Mouse (Mus musculus) kidney, embryonic 15.5 days (tissue): Measurements from ENCODE around the gene Arhgap24. TPM values are rescaled to one million over a fixed set of nuclear protein-coding genes. Genes with fewer than 3 reads are reported as not detected.

ENCODE experiments used
- ATAC-seq: fragments of 200-750 bp; cut with Nextera tagmentation; replicated peaks from 2 replicates; pipeline ENCODE4 v1.8.0; 2017; ENCODE audit warnings: moderate TSS enrichment; ENCODE audit not compliant: low FRiP score
- H3K27ac ChIP-seq: fragments of 300-500 bp; sonication (generic); 2 replicates; pipeline ENCODE4 v1.5.1; 2015; ENCODE audit warnings: mild to moderate bottlenecking, inconsistent platforms
- H3K27me3 ChIP-seq: fragments of 300-500 bp; sonication (generic); 2 replicates; pipeline ENCODE4 v1.6.1; 2015; ENCODE audit warnings: inconsistent platforms
- H3K36me3 ChIP-seq: fragments of 300-500 bp; sonication (generic); 2 replicates; pipeline ENCODE4 v1.6.1; 2015; ENCODE audit warnings: inconsistent platforms
- H3K4me1 ChIP-seq: fragments of 300-500 bp; sonication (generic); 2 replicates; pipeline ENCODE4 v1.6.1; 2015; ENCODE audit warnings: inconsistent platforms
- H3K4me2 ChIP-seq: fragments of 300-500 bp; sonication (generic); 2 replicates; pipeline ENCODE4 v1.6.1; 2015; ENCODE audit warnings: moderate library complexity, mild to moderate bottlenecking, inconsistent platforms
- H3K4me3 ChIP-seq: fragments of 300-500 bp; sonication (generic); replicated peaks from 2 replicates; pipeline ENCODE4 v1.5.1; 2015; ENCODE audit warnings: mild to moderate bottlenecking, inconsistent platforms
- H3K9ac ChIP-seq: fragments of 300-500 bp; sonication (generic); 2 replicates; pipeline ENCODE4 v1.6.1; 2015; ENCODE audit warnings: mild to moderate bottlenecking, inconsistent platforms
- H3K9me3 ChIP-seq: fragments of 300-500 bp; sonication (generic); replicated peaks from 2 replicates; pipeline ENCODE4 v1.6.1; 2016; ENCODE audit warnings: inconsistent platforms
- WGBS: fragments of 180-500 bp; shearing (Covaris S2); methylation state at CpG from one replicate; pipeline ENCODE4 v1.1.7; 2015; ENCODE audit warnings: mixed read lengths; 5-methylcytosine and 5-hydroxymethylcytosine counted together
- polyA plus RNA-seq: library from polyadenylated mRNA; unstranded; fragments of >200 nt; fragmentation: Nextera tagmentation; extraction: Ambion mirVana; gene quantifications from 2 replicates; pipeline ENCODE4 v1.2.1, GENCODE M21; 2015

The Arhgap24 gene
- polyA plus RNA-seq, 1 experiment from 2014 or later = 71.3 TPM

DNA sequence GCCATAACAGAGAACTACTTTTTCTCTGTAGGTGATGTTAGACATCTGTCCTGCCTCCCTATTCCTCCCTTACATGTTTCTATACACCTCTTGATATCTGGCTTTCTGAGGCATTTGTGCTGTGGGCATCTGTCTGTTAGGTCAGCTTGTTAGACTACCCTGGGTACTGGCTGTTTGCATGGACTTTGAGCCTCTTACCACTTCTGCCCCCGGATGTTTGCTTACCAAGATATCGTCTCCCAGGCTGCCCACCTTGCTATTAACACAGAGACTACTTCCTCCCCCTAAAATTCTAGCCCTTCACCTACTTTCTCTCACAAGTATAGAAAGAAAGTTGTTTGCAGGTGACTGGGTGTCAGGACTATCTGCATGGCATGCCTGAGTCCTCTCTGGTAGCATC, 15.8 kb upstream of the Arhgap24 start:
- ATAC-seq = no peak
- H3K4me3 ChIP-seq = no peak overlapping the region
- no peak overlapping the region for H3K27ac ChIP-seq

DNA sequence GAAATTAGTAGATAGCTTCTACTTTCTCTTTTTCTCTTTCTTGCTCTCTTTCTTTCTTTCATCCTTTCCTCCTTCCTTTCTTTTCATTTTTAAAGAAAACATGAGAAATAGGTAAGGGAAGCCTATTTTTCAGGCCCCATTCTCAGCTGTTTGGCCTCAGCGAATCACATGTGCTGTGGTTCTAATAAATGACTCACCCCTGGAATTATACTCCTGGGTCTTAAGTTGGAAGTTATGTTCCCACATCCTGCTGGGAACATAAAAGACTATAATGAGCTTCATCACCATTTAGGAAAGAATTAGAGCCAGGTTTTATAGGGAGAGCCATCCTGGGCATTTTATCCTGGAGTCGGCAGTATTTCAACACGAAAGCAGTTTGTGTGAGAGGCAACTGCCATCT, 12.9 kb upstream of the Arhgap24 start:
- Histone ChIP-seq H3K9me3 (no peaks in the 10 kb centered on the region), H3K4me2 (no peak overlapping the region)

More for the DNA sequence above, 15.8 kb upstream of the Arhgap24 start:
- Histone ChIP-seq H3K36me3 (no peaks in the 10 kb centered on the region), H3K9me3 (no peaks in the 10 kb centered on the region), H3K4me1 (no peaks in the 10 kb centered on the region), H3K4me2 (no peak overlapping the region), H3K27me3 (no peaks in the 10 kb centered on the region), H3K9ac (no peak overlapping the region)
- WGBS = 84% methylated on average over 2 of the region's 2 CpGs

DNA sequence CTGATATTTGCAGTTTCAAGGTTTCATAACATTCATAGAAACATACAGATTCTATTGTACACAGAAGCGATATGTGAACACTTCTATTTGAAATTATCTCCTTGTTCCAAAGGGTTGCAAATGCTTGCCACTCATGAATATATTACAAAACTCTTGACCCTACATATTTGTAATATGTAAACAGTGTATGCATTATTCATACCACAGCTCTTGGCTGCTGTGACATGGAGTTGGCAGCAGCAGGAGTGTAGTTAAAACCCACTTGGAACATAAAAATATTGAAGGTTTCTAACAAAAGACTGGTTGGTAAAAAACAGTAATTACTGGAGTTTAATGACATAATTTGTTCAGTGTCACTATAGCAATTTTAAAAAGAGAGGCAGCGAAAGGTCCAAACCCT, 10.9 kb upstream of the Arhgap24 start:
- ATAC-seq = no peak
- H3K4me2 ChIP-seq = no peak overlapping the region
- no peaks in the 10 kb centered on the region for H3K36me3 ChIP-seq
- 93% methylated on average over 2 of the region's 2 CpGs for WGBS
- no peak overlapping the region for H3K4me3 ChIP-seq
- H3K27ac ChIP-seq = no peak overlapping the region
- H3K9me3 ChIP-seq = no peaks in the 10 kb centered on the region
- H3K27me3 ChIP-seq = no peaks in the 10 kb centered on the region
- no peak overlapping the region for H3K9ac ChIP-seq
- H3K4me1 ChIP-seq = no peaks in the 10 kb centered on the region

More for the DNA sequence above, 12.9 kb upstream of the Arhgap24 start:
- H3K27me3 ChIP-seq = no peaks in the 10 kb centered on the region
- H3K36me3 ChIP-seq = no peaks in the 10 kb centered on the region
- no peak overlapping the region for H3K4me3 ChIP-seq
- H3K9ac ChIP-seq = no peak overlapping the region
- WGBS = 81% methylated on average over 3 of the region's 3 CpGs
- H3K4me1 ChIP-seq = no peaks in the 10 kb centered on the region
- no peak overlapping the region for H3K27ac ChIP-seq
- ATAC-seq = no peak

DNA sequence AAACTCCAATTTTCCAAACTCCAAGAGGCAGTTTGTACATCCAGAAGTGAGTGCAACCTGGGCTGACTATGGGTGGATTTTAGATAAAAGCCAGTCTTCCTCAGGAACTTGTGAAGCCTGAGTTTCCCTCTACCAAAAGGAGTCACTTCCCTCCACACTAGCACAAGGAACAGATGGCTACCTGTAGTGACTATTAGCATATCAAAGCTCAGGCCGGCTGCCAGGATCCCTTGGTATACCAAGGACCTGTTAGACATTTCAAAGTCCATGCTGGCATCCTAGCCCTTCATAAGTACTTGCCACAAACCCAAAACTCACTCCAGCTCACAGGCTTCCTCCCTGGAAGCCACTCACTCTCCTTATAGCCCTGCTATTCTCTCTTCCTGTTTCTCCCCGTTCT, 3.1 kb upstream of the Arhgap24 start:
- Histone ChIP-seq H3K9me3 (no peaks in the 10 kb centered on the region), H3K27ac (no peak overlapping the region), H3K27me3 (no peaks in the 10 kb centered on the region), H3K4me3 (no peak overlapping the region), H3K36me3 (no peaks in the 10 kb centered on the region), H3K4me1 (peaks cover 9% of the 10 kb centered on the region), H3K4me2 (no peak overlapping the region), H3K9ac (no peak overlapping the region)
- no peak for ATAC-seq
- 6% methylated on average over 2 of the region's 2 CpGs for WGBS

DNA sequence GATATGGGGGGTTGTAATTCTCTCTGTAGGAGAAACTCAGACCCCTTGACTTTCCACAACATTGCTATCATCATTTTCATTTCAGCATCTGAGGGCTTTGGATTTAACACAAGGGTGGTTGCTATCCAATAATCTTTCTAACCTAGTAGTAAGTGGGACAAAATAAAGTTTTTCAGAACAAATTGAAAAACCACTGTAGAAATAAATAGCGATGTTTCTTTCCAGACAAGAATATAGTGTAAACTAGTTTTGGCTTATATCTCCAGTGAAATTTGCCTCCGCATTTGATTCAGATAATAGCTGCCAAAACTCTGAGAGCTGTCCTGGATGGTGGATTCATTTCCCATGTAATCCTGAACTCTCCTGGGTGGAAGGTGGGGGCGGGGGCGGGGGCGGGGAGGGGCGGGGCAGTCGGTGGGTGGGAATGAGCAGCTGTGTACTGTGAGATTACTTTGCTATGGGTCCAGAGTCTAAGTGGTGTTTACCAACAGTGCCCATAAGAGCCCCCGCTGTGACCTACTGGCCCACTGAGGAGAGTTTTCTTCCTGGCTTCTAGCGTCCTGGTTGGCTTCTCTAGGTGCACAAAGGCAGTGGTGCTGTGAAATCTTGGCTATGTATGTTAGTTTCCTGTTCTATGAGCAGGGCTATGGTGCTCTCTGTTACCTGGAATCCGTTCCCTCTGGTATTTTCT, 2.2 kb downstream of the Arhgap24 start:
- WGBS = 35% methylated on average over 10 of the region's 10 CpGs
- no peak for ATAC-seq
- H3K4me2 ChIP-seq = no peak overlapping the region
- no peaks in the 10 kb centered on the region for H3K9me3 ChIP-seq
- no peak overlapping the region for H3K27ac ChIP-seq
- H3K36me3 ChIP-seq = no peaks in the 10 kb centered on the region
- no peak overlapping the region for H3K4me3 ChIP-seq
- H3K4me1 ChIP-seq = peaks cover 9% of the 10 kb centered on the region
- no peaks in the 10 kb centered on the region for H3K27me3 ChIP-seq
- H3K9ac ChIP-seq = no peak overlapping the region

DNA sequence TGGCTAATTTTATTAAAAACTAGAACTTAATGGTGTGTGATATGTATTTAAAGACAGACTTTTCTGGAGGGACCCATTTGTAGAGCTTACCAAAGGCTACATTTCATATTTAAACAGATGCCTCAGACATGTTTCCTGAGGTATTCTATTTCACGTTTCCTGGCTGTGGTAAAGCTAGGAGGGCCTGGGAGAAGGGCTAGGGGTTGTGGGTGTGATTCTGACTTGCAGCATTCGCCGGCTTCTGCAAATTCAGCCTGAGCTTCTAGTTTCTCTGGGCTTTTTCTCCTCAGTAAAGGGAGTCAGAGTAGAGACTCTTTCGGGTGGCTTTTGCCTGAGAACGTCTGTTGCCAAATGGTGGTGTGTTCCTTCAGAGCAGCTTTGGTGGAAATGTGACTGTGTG, 10.4 kb downstream of the Arhgap24 start:
- 68% methylated on average over 5 of the region's 5 CpGs for WGBS
- no peak overlapping the region for H3K9ac ChIP-seq
- no peak for ATAC-seq

DNA sequence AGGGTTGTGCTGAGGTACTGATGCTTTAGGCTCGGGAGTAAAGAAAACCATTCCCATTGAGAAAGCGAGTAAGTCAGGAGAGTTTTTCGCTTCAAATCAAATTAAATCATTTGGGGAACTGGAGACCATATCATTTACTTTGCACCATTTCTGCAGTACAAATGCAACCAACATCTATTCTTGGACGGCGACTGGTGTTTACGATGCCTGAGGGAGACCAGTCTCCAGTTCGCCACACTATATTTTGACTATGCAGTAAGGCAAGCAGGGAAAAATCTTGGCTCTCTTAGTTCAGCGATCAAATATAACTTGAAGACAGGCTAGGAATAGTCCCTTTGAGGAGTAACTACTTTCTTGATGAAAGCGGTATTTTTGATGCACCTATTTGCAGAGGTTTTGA, 11.0 kb downstream of the Arhgap24 start:
- Histone ChIP-seq H3K27me3 (0 out of 2 replicates have a peak, but pooled peaks cover 4% of the 10 kb centered on the region), H3K4me2 (no peak overlapping the region), H3K36me3 (no peaks in the 10 kb centered on the region), H3K9ac (no peak overlapping the region), H3K4me1 (no peaks in the 10 kb centered on the region), H3K27ac (no peak overlapping the region), H3K9me3 (no peaks in the 10 kb centered on the region), H3K4me3 (no peak overlapping the region)
- no peak for ATAC-seq
- whole genome bisulfite sequencing = 75% methylated on average over 9 of the region's 9 CpGs

More for the DNA sequence above, 10.4 kb downstream of the Arhgap24 start:
- H3K4me3 ChIP-seq = no peak overlapping the region
- no peaks in the 10 kb centered on the region for H3K4me1 ChIP-seq
- no peak overlapping the region for H3K27ac ChIP-seq
- H3K4me2 ChIP-seq = no peak overlapping the region
- 0 out of 2 replicates have a peak, but pooled peaks cover 4% of the 10 kb centered on the region for H3K27me3 ChIP-seq
- no peaks in the 10 kb centered on the region for H3K36me3 ChIP-seq
- H3K9me3 ChIP-seq = no peaks in the 10 kb centered on the region

DNA sequence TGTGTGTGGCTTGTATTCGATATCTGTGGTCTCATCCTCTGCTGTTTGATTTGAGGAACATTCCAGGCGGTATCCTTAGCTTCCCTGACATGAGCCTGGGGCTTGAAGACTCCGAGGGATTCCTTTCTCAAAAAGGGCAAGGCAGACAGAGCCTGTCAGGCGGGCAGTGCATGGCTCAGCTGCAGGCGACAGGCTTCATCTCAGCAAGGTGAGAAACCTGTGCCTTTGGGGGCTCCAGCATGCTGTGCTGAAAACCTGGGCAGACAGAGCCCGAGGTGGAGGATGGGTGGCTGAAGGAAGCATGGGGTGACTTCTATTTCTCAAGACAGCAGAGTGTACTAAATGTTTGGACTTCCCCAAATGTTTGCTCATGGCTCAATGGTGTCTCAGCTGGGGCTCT, 13.6 kb downstream of the Arhgap24 start:
- Histone ChIP-seq H3K36me3 (no peaks in the 10 kb centered on the region), H3K4me1 (no peaks in the 10 kb centered on the region), H3K9me3 (no peaks in the 10 kb centered on the region), H3K4me2 (no peak overlapping the region), H3K27ac (no peak overlapping the region), H3K4me3 (no peak overlapping the region), H3K27me3 (0 out of 2 replicates have a peak, but pooled peaks cover 4% of the 10 kb centered on the region), H3K9ac (no peak overlapping the region)
- no peak for ATAC-seq
- 66% methylated on average over 6 of the region's 6 CpGs for WGBS

DNA sequence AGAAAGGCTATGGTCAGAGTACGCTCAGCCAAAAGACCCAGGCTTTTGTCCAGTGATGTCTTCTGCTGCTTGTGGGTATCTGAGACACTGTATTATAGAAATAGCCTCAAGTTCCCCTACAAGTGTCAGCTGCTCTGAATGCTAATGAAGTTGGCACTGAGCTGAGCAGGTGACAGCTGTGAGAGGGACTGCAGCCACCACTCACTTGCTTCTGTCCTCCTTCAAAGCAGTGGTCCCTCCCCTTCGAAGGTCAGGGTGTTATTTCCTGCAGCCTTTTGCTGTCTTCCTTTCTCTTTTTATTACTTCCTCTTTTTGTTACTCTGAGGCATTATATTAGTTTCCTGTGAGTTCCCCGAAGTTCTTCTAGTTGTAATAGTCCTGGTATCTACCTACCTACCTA, 16.0 kb downstream of the Arhgap24 start:
- H3K9ac ChIP-seq = no peak overlapping the region
- no peak overlapping the region for H3K4me3 ChIP-seq
- H3K36me3 ChIP-seq = no peaks in the 10 kb centered on the region
- no peaks in the 10 kb centered on the region for H3K9me3 ChIP-seq
- H3K4me1 ChIP-seq = no peaks in the 10 kb centered on the region
- H3K27ac ChIP-seq = no peak overlapping the region
- no peak for ATAC-seq
- WGBS = 56% methylated on average over 3 of the region's 3 CpGs
- 0 out of 2 replicates have a peak, but pooled peaks cover 4% of the 10 kb centered on the region for H3K27me3 ChIP-seq
- H3K4me2 ChIP-seq = no peak overlapping the region

DNA sequence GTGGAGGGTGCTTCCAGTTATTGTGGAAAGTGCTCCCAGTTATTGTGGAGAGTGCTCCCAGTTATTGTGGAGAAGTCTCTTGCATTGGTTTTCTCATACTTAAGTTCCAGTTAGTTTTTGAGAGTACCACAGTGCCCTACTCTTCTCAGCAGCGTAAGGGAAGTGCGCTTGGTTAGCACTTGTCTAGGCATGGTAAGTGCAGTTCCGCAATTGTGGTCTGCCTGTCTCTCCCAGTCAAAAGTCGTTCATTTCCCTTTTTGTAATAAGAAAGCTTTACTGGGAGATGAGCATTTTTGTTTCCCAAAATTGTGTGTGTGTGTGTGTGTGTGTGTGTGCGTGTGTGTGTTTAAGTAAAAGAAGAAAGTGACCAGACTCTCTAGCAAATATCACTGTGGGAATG, 17.6 kb downstream of the Arhgap24 start:
- Histone ChIP-seq H3K4me2 (no peak overlapping the region), H3K9ac (no peak overlapping the region), H3K36me3 (no peaks in the 10 kb centered on the region), H3K4me3 (no peak overlapping the region), H3K4me1 (no peaks in the 10 kb centered on the region), H3K9me3 (no peaks in the 10 kb centered on the region), H3K27ac (no peak overlapping the region), H3K27me3 (0 out of 2 replicates have a peak, but pooled peaks cover 4% of the 10 kb centered on the region)
- WGBS = 90% methylated on average over 5 of the region's 5 CpGs
- ATAC-seq = no peak

DNA sequence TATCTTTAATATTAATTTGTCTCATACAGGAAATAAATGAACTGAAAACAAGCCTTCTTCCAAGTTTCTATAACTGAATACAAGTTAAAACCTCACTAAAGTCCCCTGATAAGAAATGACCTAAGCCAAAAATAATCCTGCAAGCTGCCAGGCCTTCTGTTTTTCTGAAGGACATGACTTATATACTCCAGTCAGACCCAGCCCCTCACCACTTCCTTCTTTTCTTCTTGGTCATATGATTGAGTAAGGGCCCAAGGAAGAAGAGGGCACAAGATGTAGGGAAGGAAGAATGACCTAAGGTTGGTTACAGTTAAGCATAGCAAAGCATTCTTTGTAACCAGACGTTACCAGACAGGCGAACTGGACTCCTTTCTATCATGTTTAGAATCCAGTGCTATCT, 21.1 kb downstream of the Arhgap24 start:
- no peaks in the 10 kb centered on the region for H3K36me3 ChIP-seq
- no peaks in the 10 kb centered on the region for H3K9me3 ChIP-seq
- H3K4me2 ChIP-seq = no peak overlapping the region
- H3K9ac ChIP-seq = no peak overlapping the region
- H3K4me3 ChIP-seq = no peak overlapping the region
- H3K4me1 ChIP-seq = no peaks in the 10 kb centered on the region
- no peaks in the 10 kb centered on the region for H3K27me3 ChIP-seq
- ATAC-seq = no peak
- no peak overlapping the region for H3K27ac ChIP-seq
- 79% methylated on average over 2 of the region's 2 CpGs for WGBS

DNA sequence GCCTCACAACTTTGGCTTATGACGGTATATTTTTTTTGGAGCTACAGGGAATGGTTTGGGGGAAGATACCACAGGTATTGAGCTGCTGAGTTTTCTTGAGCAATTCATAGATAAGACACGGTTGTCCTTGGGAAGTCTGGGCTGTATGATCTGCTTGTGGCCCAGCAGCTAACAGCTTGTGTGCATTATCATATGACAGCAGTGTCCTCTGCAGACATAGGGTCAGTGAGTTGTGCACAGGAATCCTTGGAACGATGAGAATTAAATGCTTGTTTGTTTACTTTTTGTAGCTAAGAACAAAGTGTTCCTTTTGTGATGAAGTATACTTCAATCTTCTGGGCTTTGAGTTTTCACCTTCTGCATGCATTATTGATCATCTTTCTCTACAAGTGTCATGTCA, 21.9 kb downstream of the Arhgap24 start:
- Histone ChIP-seq H3K27me3 (no peaks in the 10 kb centered on the region), H3K36me3 (no peaks in the 10 kb centered on the region), H3K9ac (no peak overlapping the region), H3K4me2 (no peak overlapping the region), H3K4me1 (no peaks in the 10 kb centered on the region), H3K9me3 (no peaks in the 10 kb centered on the region), H3K27ac (no peak overlapping the region), H3K4me3 (no peak overlapping the region)
- 57% methylated on average over 3 of the region's 3 CpGs for WGBS
- ATAC-seq = no peak

DNA sequence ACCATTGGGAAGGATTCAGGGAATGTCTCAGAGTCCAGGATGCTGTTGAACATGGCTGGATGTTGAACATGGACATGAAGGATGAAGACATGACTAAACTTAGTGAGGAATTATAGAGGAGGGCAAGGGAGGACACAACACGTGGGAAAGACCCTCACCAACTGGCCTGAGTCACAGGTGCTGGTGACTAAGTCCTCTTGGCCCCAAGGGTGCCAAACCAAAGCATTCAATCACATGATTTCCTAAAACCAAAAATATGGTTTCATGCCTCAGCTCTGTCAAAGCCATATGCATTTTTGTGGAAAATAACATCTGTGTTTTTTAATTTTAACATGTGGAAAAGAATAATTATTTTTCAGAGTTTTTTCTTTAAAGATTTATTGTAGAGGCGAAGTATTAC, 22.7 kb downstream of the Arhgap24 start:
- Histone ChIP-seq H3K4me1 (no peaks in the 10 kb centered on the region), H3K36me3 (no peaks in the 10 kb centered on the region), H3K9me3 (no peaks in the 10 kb centered on the region), H3K9ac (no peak overlapping the region), H3K4me3 (no peak overlapping the region), H3K27me3 (no peaks in the 10 kb centered on the region), H3K4me2 (no peak overlapping the region), H3K27ac (no peak overlapping the region)
- WGBS = 68% methylated on average over 2 of the region's 2 CpGs
- ATAC-seq = no peak
